Mouse (Mus musculus) left cerebral cortex, postnatal 14 days (tissue): ENCODE measurements around the gene Dnajc8. TPM values are rescaled to one million over a fixed set of nuclear protein-coding genes. Genes with fewer than 3 reads are reported as not detected.

ENCODE experiments used
- DNase-seq, 2 experiments: peaks; one replicate each; pipeline ENCODE4 v3.0.0; 2021 to 2022; ENCODE audit warnings: low spot score in 2 of 2, mixed read lengths in 1 of 2
- intact Hi-C: fragments of 180-260 bp; cut with DNase I; formaldehyde crosslinking; loops from one replicate; pipeline ENCODE4 v1.15.1; 2025
- total RNA-seq, 2 experiments: library from RNA; stranded (reverse); gene quantifications; 2 replicates each; pipeline ENCODE4 v1.2.3; 2021

Gene Dnajc8
- total RNA-seq, 2 experiments from 2014 or later = 76.0 to 79.0 TPM

DNA sequence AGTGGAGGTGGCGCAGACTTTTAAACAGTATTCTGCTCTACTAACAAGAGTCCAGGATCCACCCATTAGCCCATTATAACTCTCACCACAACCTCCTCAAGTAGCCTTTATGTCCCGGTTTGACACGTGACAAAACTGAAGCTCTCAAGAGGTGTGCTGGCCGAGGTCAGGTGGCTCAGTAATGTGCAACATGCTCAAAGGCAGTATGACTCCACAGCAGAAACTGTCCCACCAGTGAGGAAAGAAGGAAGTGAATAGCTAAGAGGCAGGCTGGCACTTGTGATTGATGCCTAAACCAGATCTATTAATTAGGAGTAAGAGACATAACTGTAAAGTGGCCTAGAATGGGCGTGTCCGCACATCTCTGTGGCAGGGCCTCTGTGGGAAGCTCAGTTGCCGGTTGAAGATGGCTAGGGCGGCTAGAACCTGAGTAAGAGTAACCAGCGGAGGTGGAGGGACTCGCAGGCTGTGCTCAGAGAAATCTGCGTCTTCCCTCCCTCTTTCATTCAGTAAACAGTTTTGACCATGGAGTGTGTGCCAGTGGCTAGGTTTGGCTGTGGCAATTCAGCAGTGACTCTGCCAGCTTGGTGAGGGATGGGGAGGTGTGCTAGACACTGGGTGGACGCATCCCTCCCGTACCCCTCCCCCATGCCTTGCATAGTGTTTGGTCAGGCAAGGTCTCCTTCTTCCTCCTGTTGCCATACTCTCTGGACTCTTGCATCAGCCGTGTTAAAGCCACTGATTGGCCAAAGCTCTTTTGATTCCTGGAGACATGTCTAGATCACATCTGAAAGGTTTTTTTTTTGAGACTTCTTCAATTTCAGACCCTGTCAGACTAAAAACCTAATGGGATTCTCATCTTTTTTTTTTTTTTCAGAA is 21.7 kb upstream of the Dnajc8 start:
- DNase-seq = no peak
- intact Hi-C loops = loop anchor here (2.0 to 5.0 kb wide), 3 partner anchors 51 to 221 kb away; partner anchors contain the start of genes Med18 and Phactr4

DNA sequence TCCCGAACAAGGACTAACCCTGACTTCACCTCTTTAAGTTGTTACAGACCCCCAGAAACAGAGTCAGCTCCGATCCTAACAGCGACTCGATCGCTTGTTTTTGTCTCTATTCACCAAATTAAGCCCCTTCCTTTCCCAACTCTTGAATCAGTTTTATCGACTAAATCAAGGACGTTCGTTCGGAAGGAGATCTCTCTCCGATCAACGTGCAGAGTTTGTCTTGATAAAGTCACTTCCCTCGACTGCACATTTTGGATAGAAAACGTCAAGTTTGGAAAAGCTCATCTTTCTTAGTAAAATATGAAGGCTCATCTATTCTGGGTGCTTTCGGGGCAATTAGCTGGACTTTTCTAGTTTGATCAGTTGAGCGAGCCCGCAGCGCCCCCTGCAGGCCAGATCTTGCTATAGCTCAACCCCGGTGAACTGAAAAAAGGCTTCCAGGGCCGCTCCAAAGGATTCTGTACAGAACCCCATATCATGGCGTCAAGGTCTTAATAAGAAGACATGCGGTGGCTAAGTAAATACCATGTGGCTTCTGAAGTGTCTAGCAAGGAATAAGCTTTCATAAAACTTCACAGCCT is 20.7 kb upstream of the Dnajc8 start:
- intact Hi-C loops = loop anchor here (2.0 to 5.0 kb wide), 3 partner anchors 52 to 222 kb away; partner anchors contain the start of genes Med18 and Phactr4
- peak; percentile 71 to 87 for DNase-seq

GRCm38 (mm10) chr4:132515369-132516155 is 19.8 kb upstream of the Dnajc8 start:
- DNase-seq = peak; percentile 93 to 99
- intact Hi-C loops = loop anchor here (2.0 kb wide), 1 partner anchor 53 kb away; the partner anchor contains the start of gene Med18

DNA sequence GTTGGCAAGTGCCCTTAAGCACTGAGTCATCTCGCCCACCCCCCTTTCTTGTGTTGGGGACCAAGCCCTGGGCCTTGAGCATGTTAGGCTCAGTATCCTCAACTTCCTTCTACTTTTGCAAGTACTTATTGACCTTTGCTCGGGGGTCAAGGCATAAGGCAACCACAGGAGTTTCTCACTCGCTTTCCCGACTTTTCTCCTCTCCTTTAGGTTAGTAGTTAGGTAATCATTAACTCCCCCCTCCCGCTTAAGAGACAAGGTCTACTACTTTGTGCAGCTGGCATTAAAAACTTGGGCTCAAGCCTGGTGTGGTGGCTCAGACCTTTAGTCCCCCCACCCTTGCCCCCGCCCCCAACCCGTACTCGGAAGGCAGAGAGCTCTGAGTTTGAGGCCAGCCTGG is 17.3 kb upstream of the Dnajc8 start:
- intact Hi-C loops = no loop called here
- no peak for DNase-seq

GRCm38 (mm10) chr4:132519188-132519587 is 16.2 kb upstream of the Dnajc8 start:
- intact Hi-C loops = no loop called here
- DNase-seq = no peak

- intact Hi-C loops = no loop called here
- no peak for DNase-seq
Observed at GRCm38 (mm10) chr4:132524321-132524741, 11.0 kb upstream of the Dnajc8 start.

DNA sequence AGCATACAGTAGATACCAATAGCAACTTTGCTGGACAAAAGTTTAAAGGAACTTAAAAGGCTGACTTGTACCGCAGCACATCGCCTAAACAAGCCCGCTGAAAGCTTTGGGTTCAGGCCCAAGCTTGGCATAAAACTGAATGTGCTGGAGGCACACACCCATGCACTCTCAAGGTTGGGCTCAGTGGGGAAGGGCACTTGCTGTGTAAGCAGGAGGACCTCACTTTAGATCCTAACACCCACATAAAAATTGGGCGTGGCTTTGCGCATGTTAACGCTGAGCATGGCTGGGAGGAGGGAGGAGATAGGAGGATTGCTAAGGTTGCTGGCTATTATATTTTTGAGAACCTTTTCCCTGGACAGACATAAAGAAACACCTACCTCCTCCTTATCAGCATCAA is 10.5 kb upstream of the Dnajc8 start:
- DNase-seq = no peak
- intact Hi-C loops = no loop called here

GRCm38 (mm10) chr4:132526678-132527077 is 8.7 kb upstream of the Dnajc8 start:
- intact Hi-C loops = no loop called here

DNA sequence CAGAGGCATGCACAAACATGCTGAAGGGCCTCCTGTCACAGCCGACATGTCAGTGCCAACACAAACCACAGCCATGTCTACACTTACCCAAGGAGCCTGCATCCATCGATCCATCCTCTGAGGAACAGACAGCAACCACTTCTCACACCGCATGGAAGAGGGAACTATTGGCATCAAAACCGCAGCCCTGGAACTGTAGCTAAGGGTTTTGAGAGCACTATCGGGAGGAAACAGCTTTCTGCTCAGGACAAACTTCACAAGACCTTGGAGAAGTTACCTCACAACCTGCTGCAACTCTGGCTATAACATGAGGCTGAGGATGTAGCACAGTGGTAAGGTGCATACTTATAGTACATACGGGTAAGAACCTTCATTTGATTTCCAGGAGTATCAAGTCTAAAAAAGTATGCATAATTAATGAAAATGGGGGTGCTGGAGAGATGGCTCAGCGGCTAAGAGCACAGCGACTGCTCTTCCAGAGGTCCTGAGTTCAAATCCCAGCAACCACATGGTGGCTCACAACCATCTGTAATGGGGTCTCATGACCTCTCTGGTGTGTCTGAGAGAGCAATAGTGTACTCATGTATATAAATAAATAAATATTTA is 7.3 kb upstream of the Dnajc8 start:
- DNase-seq = no peak
- intact Hi-C loops = no loop called here

More at GRCm38 (mm10) chr4:132526678-132527077, 8.7 kb upstream of the Dnajc8 start:
- DNase-seq = no peak

- intact Hi-C loops = no loop called here
- no peak for DNase-seq
Observed at GRCm38 (mm10) chr4:132529344-132529743, 6.0 kb upstream of the Dnajc8 start.

DNA sequence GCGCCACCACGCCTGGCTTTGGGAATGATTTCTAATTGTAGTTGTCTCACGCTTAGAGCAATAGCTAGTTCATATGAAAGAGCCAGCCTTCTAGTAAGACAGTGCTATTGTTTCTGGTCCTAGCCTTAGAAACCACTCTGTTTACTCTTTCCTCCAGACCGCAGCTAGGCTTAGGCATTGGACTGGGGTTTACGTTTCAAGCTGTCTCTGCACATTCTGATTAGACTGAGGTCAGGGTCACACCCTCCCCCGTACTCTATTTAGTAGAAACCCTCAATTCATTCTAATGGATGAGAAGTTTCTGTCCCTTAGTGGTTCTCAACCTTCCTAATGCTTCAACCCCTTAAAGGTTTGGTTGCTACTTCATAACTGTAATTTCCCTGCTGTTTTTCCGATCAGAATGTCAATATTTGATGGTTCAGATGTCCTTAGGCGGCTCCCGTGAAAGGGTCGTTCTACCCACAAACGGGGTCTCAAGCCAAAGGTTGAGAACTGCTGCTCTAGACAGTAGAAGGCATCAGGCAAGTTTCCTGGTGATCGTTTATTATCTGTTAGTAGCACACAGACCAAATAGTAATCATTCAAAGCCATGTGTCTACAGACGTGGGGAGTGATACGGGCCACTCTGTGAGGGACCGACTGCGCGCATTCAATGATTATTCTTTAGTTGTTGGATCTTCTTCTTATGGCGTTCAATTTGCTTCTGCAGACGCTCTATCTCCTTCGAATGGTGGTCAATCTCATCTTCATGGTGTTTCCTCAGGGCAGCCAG is 5.1 kb upstream of the Dnajc8 start:
- DNase-seq = no peak
- intact Hi-C loops = no loop called here

GRCm38 (mm10) chr4:132532496-132532895 is 2.9 kb upstream of the Dnajc8 start:
- DNase-seq = no peak
- intact Hi-C loops = no loop called here

- intact Hi-C loops = no loop called here
- peak; percentile 90 to 91 for DNase-seq
Observed at GRCm38 (mm10) chr4:132532981-132533916, 2.1 kb upstream of the Dnajc8 start, which contains the start of gene Atpif1. Gene Atpif1 (minus strand): TSS chr4:132533659.

- intact Hi-C loops = no loop called here
- no peak for DNase-seq
Observed at GRCm38 (mm10) chr4:132539481-132539880, 4.1 kb downstream of the Dnajc8 start.

DNA sequence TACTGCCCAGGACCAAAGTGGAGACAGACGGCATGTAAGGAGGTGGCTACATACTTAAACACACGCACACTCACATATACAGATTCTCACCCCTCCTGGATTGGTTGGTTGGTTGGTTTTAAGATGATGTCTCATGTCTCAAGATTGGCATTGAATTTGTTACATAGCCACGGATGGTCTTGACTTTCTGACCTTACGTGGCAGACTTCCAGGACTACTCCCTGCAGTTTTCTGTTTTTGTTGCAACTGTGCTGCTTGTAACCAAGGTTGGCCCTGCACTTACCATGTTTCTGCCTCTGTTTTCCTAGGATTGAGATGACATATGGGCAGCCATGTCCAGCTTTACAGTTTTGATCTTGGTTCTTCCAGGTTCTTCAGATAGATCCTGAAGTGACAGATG is 6.1 kb downstream of the Dnajc8 start:
- DNase-seq = no peak
- intact Hi-C loops = no loop called here

GRCm38 (mm10) chr4:132542724-132543123 is 7.4 kb downstream of the Dnajc8 start:
- DNase-seq = peak in 1 of 2 experiments; percentile 26
- intact Hi-C loops = no loop called here

DNA sequence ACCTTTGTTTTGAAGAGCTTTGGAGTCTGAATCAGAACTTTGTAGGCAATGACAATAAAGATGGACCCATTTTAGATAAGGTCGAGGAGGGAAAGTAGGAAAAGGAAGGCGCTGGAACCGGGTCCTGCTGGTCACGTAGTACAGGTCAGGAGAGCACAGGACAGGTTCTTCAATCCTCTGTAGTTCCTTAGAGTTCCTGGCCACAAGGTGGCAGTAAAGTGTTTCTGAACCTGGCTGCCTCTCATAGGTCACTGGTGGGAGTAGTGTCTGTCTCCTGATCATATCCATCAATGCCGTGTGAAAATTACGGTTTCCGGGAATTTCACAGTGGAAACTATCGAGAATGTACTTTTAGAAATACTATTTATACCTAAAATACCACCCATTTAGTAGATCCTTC is 10.5 kb downstream of the Dnajc8 start:
- peak; percentile 51 to 69 for DNase-seq
- intact Hi-C loops = loop anchor here (2.0 to 5.0 kb wide), 2 partner anchors 71 to 91 kb away; no protein-coding TSS in a partner anchor
